Mouse (Mus musculus) C2C12 (cell line): ENCODE measurements around the gene Gm20388.

Experiments
- CEBPB ChIP-seq: IDR thresholded peaks from one replicate; pipeline ENCODE4 v1.6.1; 2011; ENCODE audit warnings: low read depth, mild to moderate bottlenecking, control low read depth, moderate library complexity
- CTCF ChIP-seq: IDR thresholded peaks from one replicate; pipeline ENCODE4 v1.5.1; 2011; ENCODE audit not compliant: control insufficient read depth, insufficient read depth, insufficient read length
- FOSL1 ChIP-seq: IDR thresholded peaks from one replicate; pipeline ENCODE4 v1.8.0; 2011; ENCODE audit warnings: mild to moderate bottlenecking, low read length; ENCODE audit not compliant: poor library complexity, insufficient read depth, severe bottlenecking
- MAX ChIP-seq: IDR thresholded peaks from one replicate; pipeline ENCODE4 v1.6.1; 2011; ENCODE audit warnings: mild to moderate bottlenecking, control low read depth
- MYOG ChIP-seq: IDR thresholded peaks from one replicate; pipeline ENCODE4 v1.6.1; 2011; ENCODE audit not compliant: control insufficient read depth, insufficient read length; ENCODE audit errors: extremely low read depth
- USF1 ChIP-seq: IDR thresholded peaks from one replicate; pipeline ENCODE4 v1.6.1; 2011; ENCODE audit warnings: low read depth, mild to moderate bottlenecking, control low read depth, moderate library complexity

GRCm38 (mm10) chr8:122811870-122812494 is 2901.3 kb downstream of the Gm20388 start:
- no peak for TF ChIP-seq USF1
- TF ChIP-seq MAX, result no peak
- no peak for TF ChIP-seq CTCF
- TF ChIP-seq MYOG, result no peak
- TF ChIP-seq CEBPB, result no peak
- no peak for TF ChIP-seq FOSL1
